Mouse (Mus musculus): Measurements from ENCODE around the gene Bbs9. TPM values are rescaled to one million over a fixed set of nuclear protein-coding genes. Genes with fewer than 3 reads are reported as not detected.
A peak's percentile ranks its signal among the peaks of the same experiment; 100 is the strongest.

Gene Bbs9
- total and polyA plus RNA-seq, 2 experiments from 2014 or later: 22.6 to 40.0 TPM

DNA sequence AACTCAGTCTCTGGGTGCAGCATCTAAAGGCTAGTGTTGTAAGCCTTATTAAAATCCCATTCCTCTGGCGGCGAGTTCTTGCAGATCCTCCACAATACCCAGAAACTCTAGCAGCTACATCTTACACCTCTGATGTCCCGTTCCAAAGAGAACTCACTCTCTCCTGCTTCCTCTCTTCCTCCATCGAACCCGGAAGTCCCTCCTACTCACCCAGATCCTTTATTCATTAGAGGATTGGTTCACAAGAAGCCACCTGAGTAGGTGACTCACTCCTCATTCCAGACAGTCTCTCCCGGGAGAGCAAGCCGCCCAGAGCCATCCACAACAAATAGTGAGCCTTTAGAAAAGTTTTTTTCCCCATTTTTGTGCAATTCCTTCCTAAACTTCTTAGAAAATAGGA, 10.7 kb downstream of the Bbs9 start:
- Histone ChIP-seq H3K9ac (replicated peaks; ENCODE audit: low read length, poor library complexity, severe bottlenecking) (no peak overlapping the region), H3K27ac (ENCODE audit: low read depth, low read length) (no peak overlapping the region), H3K4me1 (ENCODE audit: insufficient read depth, low read length) (no peaks in the 10 kb centered on the region), H3K4me2 (ENCODE audit: low read depth, low read length, poor library complexity, severe bottlenecking) (no peak overlapping the region), H3K27me3 (ENCODE audit: insufficient read depth, low read length) (no peaks in the 10 kb centered on the region), H3K36me3 (ENCODE audit: insufficient read depth, low read length) (no peaks in the 10 kb centered on the region), H3K9me3 (ENCODE audit: low read length) (no peaks in the 10 kb centered on the region), H3K4me3 (ENCODE audit: low read depth, low read length) (no peak overlapping the region)
- no peak for TF ChIP-seq CTCF (IDR thresholded peaks at IDR 0.05)
- WGBS: 88% methylated on average over 7 of the region's 7 CpGs
- no peak for DNase-seq (ENCODE audit: low spot score)
- no peak for ATAC-seq (ENCODE audit: low FRiP score)

DNA sequence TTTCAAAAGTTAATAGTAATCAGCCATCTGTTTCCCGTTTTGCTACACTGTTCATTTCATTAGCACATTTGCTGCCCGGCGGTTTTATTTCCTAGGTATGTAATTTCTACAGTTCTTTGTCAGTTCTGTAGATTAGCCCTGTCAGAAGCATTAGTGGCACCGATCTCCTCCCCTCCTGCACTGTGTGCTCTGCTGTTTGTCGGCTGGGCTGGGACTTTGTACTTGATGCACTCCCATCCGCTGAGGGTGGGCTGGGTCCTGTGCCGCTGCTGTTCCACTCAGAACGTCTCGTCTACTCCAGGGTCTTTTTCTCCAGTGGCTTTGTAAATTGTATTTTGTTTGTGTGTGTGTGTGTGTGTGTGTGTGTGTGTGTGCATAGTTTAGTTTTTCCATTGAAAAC, 13.4 kb downstream of the Bbs9 start:
- Histone ChIP-seq H3K9ac (replicated peaks; ENCODE audit: low read length, poor library complexity, severe bottlenecking) (no peak overlapping the region), H3K4me3 (ENCODE audit: low read depth, low read length) (no peak overlapping the region), H3K9me3 (ENCODE audit: low read length) (no peaks in the 10 kb centered on the region), H3K27ac (ENCODE audit: low read depth, low read length) (no peak overlapping the region), H3K4me2 (ENCODE audit: low read depth, low read length, poor library complexity, severe bottlenecking) (no peak overlapping the region), H3K27me3 (ENCODE audit: insufficient read depth, low read length) (no peaks in the 10 kb centered on the region), H3K4me1 (ENCODE audit: insufficient read depth, low read length) (no peaks in the 10 kb centered on the region), H3K36me3 (ENCODE audit: insufficient read depth, low read length) (no peaks in the 10 kb centered on the region)
- 65% methylated on average over 9 of the region's 9 CpGs for WGBS
- no peak for TF ChIP-seq CTCF (IDR thresholded peaks at IDR 0.05)
- no peak for ATAC-seq (ENCODE audit: low FRiP score)
- no peak for DNase-seq (ENCODE audit: low spot score)

GRCm38 (mm10) chr9:22494203-22494807, 18.8 kb downstream of the Bbs9 start:
- no peak for TF ChIP-seq CTCF (IDR thresholded peaks at IDR 0.05)
- no peak overlapping the region for H3K4me3 ChIP-seq (ENCODE audit: low read depth, low read length)
- no peak overlapping the region for H3K9ac ChIP-seq (replicated peaks; ENCODE audit: low read length, poor library complexity, severe bottlenecking)
- no peaks in the 10 kb centered on the region for H3K4me1 ChIP-seq (ENCODE audit: insufficient read depth, low read length)
- H3K36me3 ChIP-seq (ENCODE audit: insufficient read depth, low read length): 0 out of 2 replicates have a peak, but pooled peaks cover 4% of the 10 kb centered on the region
- H3K27ac ChIP-seq (ENCODE audit: low read depth, low read length): no peak overlapping the region
- DNase-seq (ENCODE audit: low spot score) (no peak), ATAC-seq (ENCODE audit: low FRiP score) (no peak)
- H3K27me3 ChIP-seq (ENCODE audit: insufficient read depth, low read length): no peaks in the 10 kb centered on the region
- H3K4me2 ChIP-seq (ENCODE audit: low read depth, low read length, poor library complexity, severe bottlenecking): no peak overlapping the region
- WGBS: 86% methylated on average over 9 of the region's 9 CpGs
- H3K9me3 ChIP-seq (ENCODE audit: low read length): no peaks in the 10 kb centered on the region

- H3K36me3 ChIP-seq (ENCODE audit: insufficient read depth, low read length): 0 out of 2 replicates have a peak, but pooled peaks cover 4% of the 10 kb centered on the region
- H3K4me3 ChIP-seq (ENCODE audit: low read depth, low read length): no peak overlapping the region
- 94% methylated on average over 2 of the region's 2 CpGs for WGBS
- no peaks in the 10 kb centered on the region for H3K9me3 ChIP-seq (ENCODE audit: low read length)
- no peaks in the 10 kb centered on the region for H3K4me1 ChIP-seq (ENCODE audit: insufficient read depth, low read length)
- no peaks in the 10 kb centered on the region for H3K27me3 ChIP-seq (ENCODE audit: insufficient read depth, low read length)
- H3K4me2 ChIP-seq (ENCODE audit: low read depth, low read length, poor library complexity, severe bottlenecking): no peak overlapping the region
- TF ChIP-seq CTCF (IDR thresholded peaks at IDR 0.05): peak; percentile 43
- no peak overlapping the region for H3K9ac ChIP-seq (replicated peaks; ENCODE audit: low read length, poor library complexity, severe bottlenecking)
- no peak for DNase-seq (ENCODE audit: low spot score)
- no peak for ATAC-seq (ENCODE audit: low FRiP score)
- no peak overlapping the region for H3K27ac ChIP-seq (ENCODE audit: low read depth, low read length)
Measured at GRCm38 (mm10) chr9:22495133-22495532, 19.6 kb downstream of the Bbs9 start.

DNA sequence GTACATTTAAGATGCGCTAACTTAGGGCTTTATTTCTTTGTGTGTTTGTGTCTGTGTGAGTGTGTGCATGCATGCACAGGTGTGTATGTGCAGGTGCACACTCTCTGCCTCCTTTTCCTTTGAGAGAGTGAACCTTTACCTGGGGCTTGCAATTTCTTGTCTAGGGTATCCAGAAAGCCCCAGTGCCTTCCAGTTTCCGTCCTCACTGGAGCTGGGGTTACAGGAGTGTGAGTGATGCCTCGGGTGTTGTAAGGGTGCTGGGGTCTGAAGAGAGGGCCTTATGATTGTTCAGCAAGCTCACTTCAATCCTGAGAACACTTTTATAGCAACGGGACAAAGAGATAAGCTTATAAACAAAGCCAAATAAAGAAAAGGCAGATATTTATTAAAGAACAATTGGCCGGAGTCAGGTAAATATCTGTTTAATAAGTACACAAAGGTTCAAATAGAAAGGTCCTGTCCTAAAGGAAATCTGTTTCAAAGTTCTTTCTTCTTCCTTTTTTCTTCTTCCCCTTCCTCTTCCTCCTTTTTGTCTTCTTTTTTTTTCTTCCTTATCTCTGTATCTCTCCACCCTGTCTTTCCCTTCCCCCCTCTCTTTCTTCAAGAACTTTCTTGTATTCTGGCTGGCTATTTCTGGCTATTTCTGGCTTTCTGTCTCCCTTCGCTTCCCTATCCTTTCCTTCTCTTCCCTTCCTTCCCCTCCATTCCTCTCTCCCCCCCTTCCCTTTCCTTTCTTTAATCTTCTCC, 21.7 kb downstream of the Bbs9 start:
- WGBS: 87% methylated on average over 6 of the region's 6 CpGs
- ATAC-seq (ENCODE audit: low FRiP score): no peak
- H3K4me3 ChIP-seq (ENCODE audit: low read depth, low read length): no peak overlapping the region

DNA sequence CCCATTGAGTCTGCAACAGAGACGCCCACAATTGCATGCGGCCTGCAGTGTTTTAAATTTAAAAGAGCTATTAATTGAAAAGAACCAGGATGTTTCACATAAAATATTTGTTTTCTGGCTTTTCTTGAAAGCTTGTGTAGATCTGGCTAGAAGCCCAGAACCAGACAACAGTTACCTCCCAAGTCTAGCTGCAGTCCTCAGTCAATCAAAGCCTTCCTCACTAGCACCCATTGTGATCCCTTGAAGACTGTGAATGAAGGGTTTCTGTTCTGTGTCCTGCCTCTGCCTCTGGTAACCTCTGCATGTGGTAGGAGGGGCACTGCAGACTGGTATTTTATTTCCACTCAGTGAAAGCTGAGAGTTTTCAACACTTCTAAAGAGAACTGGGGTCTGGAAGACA, 27.5 kb downstream of the Bbs9 start:
- WGBS: 66% methylated on average over 2 of the region's 2 CpGs
- Histone ChIP-seq H3K27me3 (ENCODE audit: insufficient read depth, low read length) (no peaks in the 10 kb centered on the region), H3K4me1 (ENCODE audit: insufficient read depth, low read length) (no peaks in the 10 kb centered on the region), H3K36me3 (ENCODE audit: insufficient read depth, low read length) (no peaks in the 10 kb centered on the region; the same call in 1 of the 2 replicates), H3K4me3 (ENCODE audit: low read depth, low read length) (no peak overlapping the region), H3K4me2 (ENCODE audit: low read depth, low read length, poor library complexity, severe bottlenecking) (no peak overlapping the region), H3K9ac (replicated peaks; ENCODE audit: low read length, poor library complexity, severe bottlenecking) (no peak overlapping the region), H3K27ac (ENCODE audit: low read depth, low read length) (no peak overlapping the region), H3K9me3 (ENCODE audit: low read length) (no peaks in the 10 kb centered on the region)
- DNase-seq (ENCODE audit: low spot score) (no peak), ATAC-seq (ENCODE audit: low FRiP score) (no peak)
- no peak for TF ChIP-seq CTCF (IDR thresholded peaks at IDR 0.05)

More for the DNA sequence above, 21.7 kb downstream of the Bbs9 start:
- DNase-seq (ENCODE audit: low spot score): no peak
- no peaks in the 10 kb centered on the region for H3K9me3 ChIP-seq (ENCODE audit: low read length)
- H3K27ac ChIP-seq (ENCODE audit: low read depth, low read length): no peak overlapping the region
- H3K4me1 ChIP-seq (ENCODE audit: insufficient read depth, low read length): no peaks in the 10 kb centered on the region
- no peaks in the 10 kb centered on the region for H3K27me3 ChIP-seq (ENCODE audit: insufficient read depth, low read length)
- H3K9ac ChIP-seq (replicated peaks; ENCODE audit: low read length, poor library complexity, severe bottlenecking): no peak overlapping the region
- H3K4me2 ChIP-seq (ENCODE audit: low read depth, low read length, poor library complexity, severe bottlenecking): no peak overlapping the region
- no peak for TF ChIP-seq CTCF (IDR thresholded peaks at IDR 0.05)
- H3K36me3 ChIP-seq (ENCODE audit: insufficient read depth, low read length): 0 out of 2 replicates have a peak, but pooled peaks cover 4% of the 10 kb centered on the region
